Mouse (Mus musculus) heart, embryonic 14.5 days (tissue): ENCODE data around the gene Col2a1. TPM values are rescaled to one million over a fixed set of nuclear protein-coding genes. Genes with fewer than 3 reads are reported as not detected.

Experiments
- ATAC-seq: fragments of 200-750 bp; cut with Nextera tagmentation; 2 replicates; pipeline ENCODE4 v1.8.0; 2017; ENCODE audit warnings: low read depth, moderate TSS enrichment; ENCODE audit not compliant: insufficient number of reproducible peaks, insufficient read depth, low FRiP score
- H3K27ac ChIP-seq, 2 experiments: fragments of 200-500 bp in 1 of 2; fragments of 300-500 bp in 1 of 2; sonication (generic) in 1 of 2; replicated peaks in 1 of 2; 2 replicates each; pipeline ENCODE4 v1.5.1; 2012 to 2014; ENCODE audit warnings: low read depth in 2 of 2, low read length in 2 of 2, control low read depth in 1 of 2, mild to moderate bottlenecking in 1 of 2, mixed read lengths in 1 of 2; ENCODE audit not compliant: control insufficient read depth in 1 of 2, insufficient read depth in 1 of 2
- H3K27me3 ChIP-seq: fragments of 300-500 bp; sonication (generic); 2 replicates; pipeline ENCODE4 v1.6.1; 2014; ENCODE audit warnings: mild to moderate bottlenecking, low read length, control low read depth; ENCODE audit not compliant: control insufficient read depth, insufficient read depth
- H3K36me3 ChIP-seq: fragments of 300-500 bp; sonication (generic); 2 replicates; pipeline ENCODE4 v1.6.1; 2014; ENCODE audit warnings: mild to moderate bottlenecking, control low read depth, low read length, mixed read lengths; ENCODE audit not compliant: control insufficient read depth, insufficient read depth
- H3K4me1 ChIP-seq, 2 experiments: fragments of 200-500 bp in 1 of 2; fragments of 300-500 bp in 1 of 2; sonication (generic) in 1 of 2; 2 replicates each; pipeline ENCODE4 v1.6.1; 2012 to 2014; ENCODE audit warnings: low read length in 2 of 2, control low read depth in 1 of 2, mixed read lengths in 1 of 2; ENCODE audit not compliant: control insufficient read depth in 2 of 2, insufficient read depth in 2 of 2
- H3K4me2 ChIP-seq: fragments of 300-500 bp; sonication (generic); 2 replicates; pipeline ENCODE4 v1.6.1; 2014; ENCODE audit warnings: mild to moderate bottlenecking, low read length
- H3K4me3 ChIP-seq, 2 experiments: fragments of 200-500 bp in 1 of 2; fragments of 300-500 bp in 1 of 2; sonication (generic) in 1 of 2; 2 replicates each; pipeline ENCODE4 v1.5.1; 2012 to 2014; ENCODE audit warnings: low read length in 2 of 2, mild to moderate bottlenecking in 2 of 2, control low read depth in 1 of 2, low read depth in 1 of 2, moderate library complexity in 1 of 2; ENCODE audit not compliant: control insufficient read depth in 1 of 2, insufficient read depth in 1 of 2
- H3K9ac ChIP-seq: fragments of 300-500 bp; sonication (generic); 2 replicates; pipeline ENCODE4 v1.6.1; 2014; ENCODE audit warnings: mild to moderate bottlenecking, low read length
- H3K9me3 ChIP-seq: fragments of 300-500 bp; sonication (generic); 2 replicates; pipeline ENCODE4 v1.6.1; 2016; ENCODE audit warnings: low read length, control low read depth; ENCODE audit not compliant: control insufficient read depth
- WGBS: fragments of 180-500 bp; shearing (Covaris S2); extraction: QIAGEN DNeasy Blood & Tissue Kit; methylation state at CpG from one replicate; pipeline ENCODE4 v1.1.7; 2014; 5-methylcytosine and 5-hydroxymethylcytosine counted together
- polyA plus RNA-seq: library from polyadenylated mRNA; unstranded; fragments of >200 nt; fragmentation: Nextera tagmentation; extraction: Ambion mirVana; gene quantifications from 2 replicates; pipeline ENCODE4 v1.2.1, GENCODE M21; 2014

The Col2a1 gene
- polyA plus RNA-seq, 1 experiment from 2014 or later, result 13.3 TPM

DNA sequence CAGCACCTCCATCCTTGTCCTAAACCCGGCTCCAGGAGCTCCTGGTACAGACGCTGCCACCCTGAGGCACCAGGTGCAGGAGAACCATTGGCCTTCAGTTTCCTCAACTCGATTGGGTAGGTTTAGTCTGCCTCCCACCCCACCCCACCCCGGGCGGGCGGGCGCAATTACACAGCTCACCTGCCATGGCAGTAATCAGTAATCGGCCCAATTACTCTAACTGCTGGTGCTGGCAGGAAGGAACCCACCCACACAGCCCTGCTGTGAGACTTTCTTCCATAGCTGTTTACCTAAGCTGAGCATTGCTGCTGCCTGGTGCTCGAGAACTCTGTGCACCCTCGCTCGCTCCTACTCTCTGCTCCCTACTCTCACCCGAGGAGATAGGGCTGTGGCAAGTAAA, 72.1 kb downstream of the Col2a1 start:
- 82% methylated on average over 12 of the region's 12 CpGs for WGBS
- no peak overlapping the region for H3K9ac ChIP-seq
- no peaks in the 10 kb centered on the region for H3K9me3 ChIP-seq
- no peaks in the 10 kb centered on the region for H3K36me3 ChIP-seq
- no peak overlapping the region for H3K4me2 ChIP-seq
- no peak overlapping the region for H3K4me3 ChIP-seq
- ATAC-seq, result no peak
- no peak overlapping the region for H3K27ac ChIP-seq
- H3K4me1 ChIP-seq, result peaks cover 8 to 15% of the 10 kb centered on the region in 2 experiments
- H3K27me3 ChIP-seq, result 0 out of 2 replicates have a peak, but pooled peaks cover 9% of the 10 kb centered on the region

DNA sequence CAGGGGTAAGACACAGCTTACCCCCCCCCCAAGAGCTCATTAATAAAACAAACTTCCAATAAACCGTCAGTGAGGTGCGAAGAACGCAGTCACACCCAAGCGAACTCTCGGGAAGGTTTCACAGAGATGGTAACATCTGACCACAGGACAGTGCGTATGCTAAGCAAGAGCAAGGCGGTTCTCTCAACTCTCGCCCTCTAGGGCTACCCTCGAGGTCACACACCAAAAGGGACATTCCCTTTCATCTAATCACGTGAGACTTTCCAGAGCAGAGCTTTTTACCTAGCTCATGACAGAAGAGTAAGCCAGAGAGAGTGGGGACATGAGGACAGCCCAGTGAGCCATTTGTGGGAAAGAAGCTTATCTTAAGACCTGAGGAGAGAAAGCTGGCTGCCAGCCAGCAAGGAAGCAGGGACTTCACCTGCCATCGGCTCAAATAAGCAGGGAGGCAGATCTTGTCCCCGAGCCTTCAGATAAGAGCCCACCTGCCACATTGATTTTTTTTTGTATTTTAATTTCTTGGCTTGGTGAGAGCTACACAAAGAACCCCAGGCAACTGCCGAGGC, 75.2 kb downstream of the Col2a1 start:
- peaks cover 11 to 12% of the 10 kb centered on the region in 2 experiments for H3K4me1 ChIP-seq
- ATAC-seq, result no peak
- no peaks in the 10 kb centered on the region for H3K9me3 ChIP-seq
- H3K27me3 ChIP-seq, result 0 out of 2 replicates have a peak, but pooled peaks cover 9% of the 10 kb centered on the region
- no peak overlapping the region for H3K27ac ChIP-seq
- no peaks in the 10 kb centered on the region for H3K36me3 ChIP-seq
- 29% methylated on average over 13 of the region's 13 CpGs for WGBS
- H3K4me3 ChIP-seq, result no peak overlapping the region
- H3K9ac ChIP-seq, result no peak overlapping the region
- no peak overlapping the region for H3K4me2 ChIP-seq

DNA sequence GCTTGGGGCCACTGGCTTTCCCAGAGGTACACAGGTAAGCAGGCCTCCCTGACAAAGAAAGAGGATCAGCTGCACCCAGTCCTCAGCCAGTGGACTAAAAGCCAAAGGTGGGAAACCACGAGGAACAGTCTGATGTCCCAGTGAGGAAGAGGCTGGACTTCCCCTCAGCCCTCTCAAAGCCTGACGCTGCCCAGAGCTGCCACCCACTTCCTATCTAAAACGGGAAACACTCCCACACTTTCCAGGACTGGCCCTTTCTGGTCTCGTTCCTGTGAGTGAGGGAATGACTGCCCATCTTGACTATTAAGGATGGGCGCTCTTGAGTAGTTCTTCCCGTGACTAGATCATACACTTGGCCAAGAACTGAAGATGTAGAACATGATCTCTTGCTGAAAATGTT, 76.7 kb downstream of the Col2a1 start:
- no peaks in the 10 kb centered on the region for H3K9me3 ChIP-seq
- no peak for ATAC-seq
- H3K9ac ChIP-seq, result no peak overlapping the region
- no peaks in the 10 kb centered on the region for H3K36me3 ChIP-seq
- no peak overlapping the region for H3K27ac ChIP-seq
- H3K4me1 ChIP-seq, result peaks cover 11 to 12% of the 10 kb centered on the region in 2 experiments
- no peak overlapping the region for H3K4me2 ChIP-seq
- 0 out of 2 replicates have a peak, but pooled peaks cover 9% of the 10 kb centered on the region for H3K27me3 ChIP-seq
- 28% methylated on average over 6 of the region's 6 CpGs for WGBS
- H3K4me3 ChIP-seq, result no peak overlapping the region

DNA sequence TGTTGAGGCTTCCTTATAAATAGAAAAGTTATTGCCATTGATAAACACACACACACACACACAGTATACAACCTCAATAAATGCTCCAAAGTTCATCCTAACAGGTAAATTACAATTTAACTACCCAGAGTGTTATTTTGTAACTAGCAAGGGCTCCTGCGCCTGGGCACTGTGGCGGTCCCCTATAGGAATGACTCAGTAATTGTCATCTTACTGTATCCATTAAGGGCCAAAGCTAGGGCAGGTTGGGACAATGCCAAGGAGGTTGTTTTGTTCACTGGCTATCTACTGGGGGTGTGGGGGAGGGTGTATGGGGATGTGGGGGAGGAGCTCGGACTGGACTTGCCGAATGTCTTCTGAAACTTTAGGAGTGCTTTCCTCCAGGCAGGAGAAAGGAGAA, 77.5 kb downstream of the Col2a1 start:
- H3K9me3 ChIP-seq, result no peaks in the 10 kb centered on the region
- H3K4me1 ChIP-seq, result peaks cover 11 to 12% of the 10 kb centered on the region in 2 experiments
- no peak overlapping the region for H3K27ac ChIP-seq
- WGBS, result 42% methylated on average over 4 of the region's 4 CpGs
- no peak overlapping the region for H3K9ac ChIP-seq
- H3K36me3 ChIP-seq, result no peaks in the 10 kb centered on the region
- H3K27me3 ChIP-seq, result 0 out of 2 replicates have a peak, but pooled peaks cover 4% of the 10 kb centered on the region
- H3K4me2 ChIP-seq, result no peak overlapping the region
- no peak overlapping the region for H3K4me3 ChIP-seq
- no peak for ATAC-seq

Other genes with a start within 250 kb of the Col2a1 start
- 15.9 and 19.2 TPM in 2 replicates for gene Rapgef3, start 236.7 kb downstream of the Col2a1 start, polyA plus RNA-seq
- 67.1 and 69.6 TPM in 2 replicates for gene Slc48a1, start 226.2 kb downstream of the Col2a1 start, polyA plus RNA-seq
- gene Hdac7, start 160.2 kb downstream of the Col2a1 start, polyA plus RNA-seq, result 25.7 and 26.7 TPM in 2 replicates
- 0.81 and 0.97 TPM in 2 replicates for gene Vdr, start 94.1 kb downstream of the Col2a1 start, polyA plus RNA-seq
- 38.1 and 40.6 TPM in 2 replicates for gene Tmem106c, start 40.5 kb downstream of the Col2a1 start, polyA plus RNA-seq
- 108 and 111 TPM in 2 replicates for gene Pfkm, start 87.9 kb upstream of the Col2a1 start, polyA plus RNA-seq
- 21.2 and 22.7 TPM in 2 replicates for gene Senp1, start 89.0 kb upstream of the Col2a1 start, polyA plus RNA-seq
- gene Asb8, start 160.9 kb upstream of the Col2a1 start, polyA plus RNA-seq, result 109 and 111 TPM in 2 replicates
- gene Ccdc184, start 162.5 kb upstream of the Col2a1 start, polyA plus RNA-seq, result 1.1 and 1.3 TPM in 2 replicates
- gene Olfr288, start 190.8 kb upstream of the Col2a1 start, polyA plus RNA-seq, result not detected in 2 replicates
- gene Gm44579, start 216.3 kb upstream of the Col2a1 start, polyA plus RNA-seq, result not detected in 2 replicates
- gene Olfr287, start 216.4 kb upstream of the Col2a1 start, polyA plus RNA-seq, result not detected in 2 replicates
- gene Olfr286, start 229.8 kb upstream of the Col2a1 start, polyA plus RNA-seq, result not detected in 2 replicates